Mouse (Mus musculus): ENCODE results near the gene Prpsap1. TPM values are rescaled to one million over a fixed set of nuclear protein-coding genes. Genes with fewer than 3 reads are reported as not detected.
A peak's percentile ranks its signal among the peaks of the same experiment; 100 is the strongest.

Prpsap1 gene
- polyA plus RNA-seq (2015; fragmentation: Nextera tagmentation; extraction: Ambion mirVana) = 64.4 and 67.4 TPM in 2 replicates

GRCm38 (mm10) chr11:116493795-116494252 lies at the start of gene Prpsap1:
Gene Prpsap1, minus strand, starts transcription at chr11:116494202.
- ATAC-seq = peak; percentile 14; the same call in 1 of the 2 replicates
- no peak within 1 kb of the TSS for H3K9ac ChIP-seq (replicated peaks)
- no peak within 1 kb of the TSS for H3K27ac ChIP-seq (ENCODE audit: low read depth)
- TF ChIP-seq CTCF (IDR thresholded peaks at IDR 0.05; ENCODE audit: low read depth) (peak; percentile 95), EP300 (IDR thresholded peaks at IDR 0.05; ENCODE audit: low read depth) (no peak)
- peaks cover 14% of the 10 kb centered on the region for H3K4me1 ChIP-seq (ENCODE audit: insufficient read depth)
- no peak within 1 kb of the TSS for H3K4me2 ChIP-seq (ENCODE audit: low read depth, low read length)
- H3K4me3 ChIP-seq (ENCODE audit: low read depth, low read length) = no peak within 1 kb of the TSS
- DNase-seq = peak; percentile 75
- no peaks in the 10 kb centered on the region for H3K36me3 ChIP-seq (replicated peaks; ENCODE audit: insufficient read depth, low read length)
- 24% methylated on average over 4 of the region's 4 CpGs for WGBS (ENCODE audit: insufficient replicate concordance)
- H3K27me3 ChIP-seq (ENCODE audit: insufficient read depth, low read length) = no peaks in the 10 kb centered on the region
- no peaks in the 10 kb centered on the region for H3K9me3 ChIP-seq (ENCODE audit: low read length)

- Histone ChIP-seq H3K4me3 (ENCODE audit: low read depth, low read length) (no peak overlapping the region), H3K9me3 (ENCODE audit: low read length) (no peaks in the 10 kb centered on the region), H3K27me3 (ENCODE audit: insufficient read depth, low read length) (no peaks in the 10 kb centered on the region), H3K4me2 (ENCODE audit: low read depth, low read length) (no peak overlapping the region), H3K27ac (ENCODE audit: low read depth) (no peak overlapping the region), H3K9ac (replicated peaks) (no peak overlapping the region), H3K36me3 (replicated peaks; ENCODE audit: insufficient read depth, low read length) (peaks cover 99% of the 10 kb centered on the region), H3K4me1 (ENCODE audit: insufficient read depth) (peaks cover 2% of the 10 kb centered on the region)
- no peak for TF ChIP-seq EP300 (IDR thresholded peaks at IDR 0.05; ENCODE audit: low read depth)
- TF ChIP-seq CTCF (IDR thresholded peaks at IDR 0.05; ENCODE audit: low read depth) = peak; percentile 92
- 84% methylated on average over 4 of the region's 4 CpGs for WGBS (ENCODE audit: insufficient replicate concordance)
- DNase-seq (peak; percentile 69), ATAC-seq (peak; percentile 43; the same call in 1 of the 2 replicates)
Measured at GRCm38 (mm10) chr11:116543110-116543509, 49.1 kb upstream of the Prpsap1 start.

- H3K4me2 ChIP-seq (ENCODE audit: low read depth, low read length) = no peak overlapping the region
- H3K9me3 ChIP-seq (ENCODE audit: low read length) = no peaks in the 10 kb centered on the region
- DNase-seq = no peak
- H3K36me3 ChIP-seq (replicated peaks; ENCODE audit: insufficient read depth, low read length) = peaks cover 85% of the 10 kb centered on the region
- no peak overlapping the region for H3K27ac ChIP-seq (ENCODE audit: low read depth)
- H3K4me1 ChIP-seq (ENCODE audit: insufficient read depth) = peaks cover 11% of the 10 kb centered on the region
- H3K9ac ChIP-seq (replicated peaks) = no peak overlapping the region
- ATAC-seq = no peak
- H3K4me3 ChIP-seq (ENCODE audit: low read depth, low read length) = no peak overlapping the region
- no peak for TF ChIP-seq CTCF (IDR thresholded peaks at IDR 0.05; ENCODE audit: low read depth)
- no peak for TF ChIP-seq EP300 (IDR thresholded peaks at IDR 0.05; ENCODE audit: low read depth)
- 95% methylated on average over 11 of the region's 11 CpGs for WGBS (ENCODE audit: insufficient replicate concordance)
- no peaks in the 10 kb centered on the region for H3K27me3 ChIP-seq (ENCODE audit: insufficient read depth, low read length)
Measured at GRCm38 (mm10) chr11:116541183-116541582, 47.2 kb upstream of the Prpsap1 start.

GRCm38 (mm10) chr11:116538142-116538735 lies 44.2 kb upstream of the Prpsap1 start:
- ATAC-seq (no peak), DNase-seq (peak; percentile 41)
- Histone ChIP-seq H3K27ac (ENCODE audit: low read depth) (no peak overlapping the region; the same call in 1 of the 2 replicates), H3K36me3 (replicated peaks; ENCODE audit: insufficient read depth, low read length) (peaks cover 62% of the 10 kb centered on the region), H3K27me3 (ENCODE audit: insufficient read depth, low read length) (peaks cover 9% of the 10 kb centered on the region), H3K9me3 (ENCODE audit: low read length) (no peaks in the 10 kb centered on the region), H3K4me1 (ENCODE audit: insufficient read depth) (peaks cover 16% of the 10 kb centered on the region), H3K4me3 (ENCODE audit: low read depth, low read length) (no peak overlapping the region), H3K9ac (replicated peaks) (no peak overlapping the region), H3K4me2 (ENCODE audit: low read depth, low read length) (peak overlapping the region; percentile 22; the same call in 1 of the 2 replicates)
- 72% methylated on average over 12 of the region's 12 CpGs for WGBS (ENCODE audit: insufficient replicate concordance)
- TF ChIP-seq EP300 (IDR thresholded peaks at IDR 0.05; ENCODE audit: low read depth) (peak; percentile 69), CTCF (IDR thresholded peaks at IDR 0.05; ENCODE audit: low read depth) (no peak)

GRCm38 (mm10) chr11:116537388-116537787 lies 43.4 kb upstream of the Prpsap1 start:
- H3K4me1 ChIP-seq (ENCODE audit: insufficient read depth) = peaks cover 25% of the 10 kb centered on the region
- no peaks in the 10 kb centered on the region for H3K9me3 ChIP-seq (ENCODE audit: low read length)
- ATAC-seq (no peak), DNase-seq (no peak)
- peak overlapping the region; percentile 90 for H3K4me2 ChIP-seq (ENCODE audit: low read depth, low read length)
- 0 out of 2 replicates have a peak overlapping the region, but pooled peaks have one; percentile 69 for H3K27ac ChIP-seq (ENCODE audit: low read depth)
- H3K9ac ChIP-seq (replicated peaks) = no peak overlapping the region
- peaks cover 18% of the 10 kb centered on the region for H3K27me3 ChIP-seq (ENCODE audit: insufficient read depth, low read length)
- 79% methylated on average over 5 of the region's 5 CpGs for WGBS (ENCODE audit: insufficient replicate concordance)
- H3K36me3 ChIP-seq (replicated peaks; ENCODE audit: insufficient read depth, low read length) = peaks cover 54% of the 10 kb centered on the region
- TF ChIP-seq CTCF (IDR thresholded peaks at IDR 0.05; ENCODE audit: low read depth) (no peak), EP300 (IDR thresholded peaks at IDR 0.05; ENCODE audit: low read depth) (no peak)
- no peak overlapping the region for H3K4me3 ChIP-seq (ENCODE audit: low read depth, low read length)

GRCm38 (mm10) chr11:116536685-116537084 lies 42.7 kb upstream of the Prpsap1 start:
- Histone ChIP-seq H3K9me3 (ENCODE audit: low read length) (no peaks in the 10 kb centered on the region), H3K9ac (replicated peaks) (peak overlapping the region; percentile 42), H3K4me1 (ENCODE audit: insufficient read depth) (peaks cover 30% of the 10 kb centered on the region), H3K36me3 (replicated peaks; ENCODE audit: insufficient read depth, low read length) (peaks cover 47% of the 10 kb centered on the region), H3K27ac (ENCODE audit: low read depth) (peak overlapping the region; percentile 69; the same call in 1 of the 2 replicates), H3K4me3 (ENCODE audit: low read depth, low read length) (no peak overlapping the region), H3K4me2 (ENCODE audit: low read depth, low read length) (peak overlapping the region; percentile 90), H3K27me3 (ENCODE audit: insufficient read depth, low read length) (peaks cover 24% of the 10 kb centered on the region)
- 68% methylated on average over 7 of the region's 7 CpGs for WGBS (ENCODE audit: insufficient replicate concordance)
- TF ChIP-seq CTCF (IDR thresholded peaks at IDR 0.05; ENCODE audit: low read depth) = no peak
- TF ChIP-seq EP300 (IDR thresholded peaks at IDR 0.05; ENCODE audit: low read depth) = peak; percentile 51; the same call in 1 of the 2 replicates
- DNase-seq (peak; percentile 40), ATAC-seq (no peak)
